In genomic region chr13:119378404-119379037, GRCm38 (mm10) we compare ENCODE assay signal across 8 mouse cellular contexts. TPM values are rescaled to one million over a fixed set of nuclear protein-coding genes. Genes with fewer than 3 reads are reported as not detected.
A peak's percentile ranks its signal among the peaks of the same experiment; 100 is the strongest.
DNase-seq lines count a peak whose midpoint lies in the region; ATAC-seq and TF ChIP-seq lines count a peak whose summit lies in the region.

No protein-coding gene starts in this region.

- H3K9ac ChIP-seq in kidney, embryonic 15.5 days = no peak overlapping the region
- H3K9ac ChIP-seq in limb, embryonic 14.5 days (ENCODE audit: low read depth, low read length, severe bottlenecking) = no peak overlapping the region
- H3K9ac ChIP-seq in midbrain, postnatal 0 days (replicated peaks; ENCODE audit: low read length, poor library complexity, severe bottlenecking) = no peak overlapping the region
- no peak overlapping the region for H3K9ac ChIP-seq in stomach, postnatal 0 days (ENCODE audit: low read length)

- no peak overlapping the region for H3K4me2 ChIP-seq in kidney, embryonic 15.5 days
- H3K4me2 ChIP-seq in limb, embryonic 14.5 days (replicated peaks; ENCODE audit: low read depth, low read length, severe bottlenecking) = no peak overlapping the region
- no peak overlapping the region for H3K4me2 ChIP-seq in midbrain, postnatal 0 days (ENCODE audit: low read depth, low read length, poor library complexity, severe bottlenecking)
- no peak overlapping the region for H3K4me2 ChIP-seq in stomach, postnatal 0 days (replicated peaks; ENCODE audit: low read depth)

- no peak overlapping the region for H3K4me3 ChIP-seq in kidney, embryonic 15.5 days (replicated peaks)
- H3K4me3 ChIP-seq in limb, embryonic 14.5 days (replicated peaks; ENCODE audit: low read length) = no peak overlapping the region
- H3K4me3 ChIP-seq in midbrain, postnatal 0 days (ENCODE audit: low read depth, low read length) = no peak overlapping the region
- H3K4me3 ChIP-seq in stomach, postnatal 0 days (ENCODE audit: low read depth, low read length) = no peak overlapping the region

- no peak overlapping the region for H3K27ac ChIP-seq in kidney, embryonic 15.5 days
- no peak overlapping the region for H3K27ac ChIP-seq in limb, embryonic 14.5 days (replicated peaks; ENCODE audit: low read depth, low read length)
- H3K27ac ChIP-seq in midbrain, postnatal 0 days (ENCODE audit: low read depth, low read length) = no peak overlapping the region
- no peak overlapping the region for H3K27ac ChIP-seq in stomach, postnatal 0 days (replicated peaks)

- DNase-seq in kidney, adult 11 months = peak; percentile 65
- DNase-seq in cerebellum, postnatal 10 days = peak; percentile 87 to 90
- peak; percentile 69 to 78 for DNase-seq in frontal cortex, postnatal 25 days (ENCODE audit: low spot score in 2 of 2)
- peak; percentile 83 for DNase-seq in kidney, adult 9 months
- peak; percentile 80 for DNase-seq in limb, embryonic 14.5 days (ENCODE audit: low spot score)
- peak; percentile 68 for DNase-seq in midbrain, postnatal 0 days (ENCODE audit: low spot score)
- peak; percentile 82 for DNase-seq in stomach, postnatal 0 days (ENCODE audit: low spot score)

- no peaks in the 10 kb centered on the region for H3K4me1 ChIP-seq in kidney, embryonic 15.5 days
- no peaks in the 10 kb centered on the region for H3K4me1 ChIP-seq in limb, embryonic 14.5 days (ENCODE audit: control insufficient read depth, insufficient read depth, low read length)
- H3K4me1 ChIP-seq in midbrain, postnatal 0 days (ENCODE audit: insufficient read depth, low read length) = no peaks in the 10 kb centered on the region
- no peaks in the 10 kb centered on the region for H3K4me1 ChIP-seq in stomach, postnatal 0 days (replicated peaks; ENCODE audit: control insufficient read depth, insufficient read depth)

- TF ChIP-seq EP300 in stomach, postnatal 0 days (optimal IDR thresholded peaks at IDR 0.05) = no peak

- peaks cover 40% of the 10 kb centered on the region for H3K36me3 ChIP-seq in kidney, embryonic 15.5 days
- peaks cover 26% of the 10 kb centered on the region for H3K36me3 ChIP-seq in limb, embryonic 14.5 days (ENCODE audit: control insufficient read depth, insufficient read depth, low read length)
- H3K36me3 ChIP-seq in midbrain, postnatal 0 days (ENCODE audit: insufficient read depth, low read length) = peaks cover 4% of the 10 kb centered on the region; the same call in 1 of the 2 replicates
- 0 out of 2 replicates have a peak, but pooled peaks cover 2% of the 10 kb centered on the region for H3K36me3 ChIP-seq in stomach, postnatal 0 days (ENCODE audit: control insufficient read depth, insufficient read depth, low read length)

- peak; percentile 80 for TF ChIP-seq CTCF in midbrain, postnatal 0 days (IDR thresholded peaks at IDR 0.05)
- peak; percentile 86 for TF ChIP-seq CTCF in stomach, postnatal 0 days (IDR thresholded peaks at IDR 0.05; ENCODE audit: low read depth)

- no peak for ATAC-seq in kidney, embryonic 15.5 days (replicated peaks; ENCODE audit: low FRiP score)
- ATAC-seq in limb, embryonic 14.5 days (ENCODE audit: low FRiP score, low read depth) = no peak
- ATAC-seq in midbrain, postnatal 0 days (ENCODE audit: low FRiP score) = no peak
- no peak for ATAC-seq in stomach, postnatal 0 days (ENCODE audit: low FRiP score, low TSS enrichment)

- H3K9me3 ChIP-seq in kidney, embryonic 15.5 days (replicated peaks) = no peaks in the 10 kb centered on the region
- no peaks in the 10 kb centered on the region for H3K9me3 ChIP-seq in limb, embryonic 14.5 days (ENCODE audit: control insufficient read depth, low read length)
- no peaks in the 10 kb centered on the region for H3K9me3 ChIP-seq in midbrain, postnatal 0 days (ENCODE audit: low read length)
- no peaks in the 10 kb centered on the region for H3K9me3 ChIP-seq in stomach, postnatal 0 days (ENCODE audit: control insufficient read depth, low read length)

- H3K27me3 ChIP-seq in kidney, embryonic 15.5 days = no peaks in the 10 kb centered on the region
- H3K27me3 ChIP-seq in limb, embryonic 14.5 days (ENCODE audit: control insufficient read depth, insufficient read depth, low read length) = no peaks in the 10 kb centered on the region
- H3K27me3 ChIP-seq in midbrain, postnatal 0 days (ENCODE audit: insufficient read depth, low read length) = no peaks in the 10 kb centered on the region
- no peaks in the 10 kb centered on the region for H3K27me3 ChIP-seq in stomach, postnatal 0 days (ENCODE audit: control insufficient read depth, insufficient read depth, low read length)

- no peak for TF ChIP-seq POLR2A in limb, embryonic 14.5 days (IDR thresholded peaks at IDR 0.05; ENCODE audit: borderline replicate concordance, extremely low read depth, insufficient read depth, insufficient read length)

- WGBS in kidney, embryonic 15.5 days = 54% methylated on average over 5 of the region's 5 CpGs
- 45% methylated on average over 5 of the region's 5 CpGs for WGBS in limb, embryonic 14.5 days
- 51% methylated on average over 5 of the region's 5 CpGs for WGBS in midbrain, postnatal 0 days
- 42% methylated on average over 5 of the region's 5 CpGs for WGBS in stomach, postnatal 0 days

RNA-seq across cellular contexts. Expression of gene Paip1, which starts 49.9 kb away (rescaled TPM):
- polyA plus RNA-seq in kidney, embryonic 15.5 days (2015; fragmentation: Nextera tagmentation; extraction: Ambion mirVana) = 86.6 and 96.4 TPM in 2 replicates
- polyA plus RNA-seq in limb, embryonic 14.5 days (2012; rRNA removed) = 61.6 and 63.4 TPM in 2 replicates
- 59.1 and 66.8 TPM in 2 replicates for polyA plus RNA-seq in limb, embryonic 14.5 days (2014; fragmentation: Nextera tagmentation; extraction: Ambion mirVana)
- 113 and 114 TPM in 2 replicates for total RNA-seq in midbrain, postnatal 0 days (2014; rRNA removed)
- polyA plus RNA-seq in midbrain, postnatal 0 days (2015; fragmentation: Nextera tagmentation; extraction: Ambion mirVana) = 166 and 182 TPM in 2 replicates
- polyA plus RNA-seq in stomach, postnatal 0 days (2015; fragmentation: Nextera tagmentation; extraction: Ambion mirVana) = 41.8 and 47.1 TPM in 2 replicates
